Mouse (Mus musculus) ES-Bruce4 (cell line): ENCODE results near the gene Ptpn9.

Source experiments
- CTCF ChIP-seq: IDR thresholded peaks from one replicate; pipeline ENCODE4 v1.8.1; 2011; ENCODE audit warnings: low read depth, low read length
- EP300 ChIP-seq: IDR thresholded peaks from 2 replicates; pipeline ENCODE4 v1.6.1; 2011; ENCODE audit warnings: low read depth, low read length; ENCODE audit not compliant: insufficient read depth
- POLR2A ChIP-seq: IDR thresholded peaks from one replicate; pipeline ENCODE4 v1.8.1; 2011; ENCODE audit warnings: low read length; ENCODE audit not compliant: insufficient read depth

DNA sequence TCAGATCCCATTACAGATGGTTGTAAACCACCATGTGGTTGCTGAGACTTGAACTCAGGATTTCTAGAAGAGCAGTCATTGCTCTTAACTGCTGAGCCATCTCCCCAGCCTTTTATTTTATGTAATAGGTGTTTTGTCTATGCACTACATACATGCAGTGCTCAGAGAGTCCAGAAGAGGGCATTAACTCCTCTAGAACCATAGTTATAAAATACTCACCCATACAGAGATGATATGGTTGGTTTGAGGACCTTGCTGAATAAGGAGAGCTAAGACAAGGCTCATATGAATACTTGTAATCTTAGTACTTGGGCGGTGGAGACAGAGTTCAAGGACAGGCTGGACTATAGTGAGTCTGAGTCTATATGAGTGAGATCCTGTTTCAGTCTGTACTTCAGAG is 61.5 kb downstream of the Ptpn9 start:
- no peak for TF ChIP-seq CTCF
- TF ChIP-seq POLR2A = no peak
- TF ChIP-seq EP300 = no peak
